9 mouse cellular contexts compared by ENCODE assay signal in genomic region chr12:108249522-108249921, GRCm38 (mm10). TPM values are rescaled to one million over a fixed set of nuclear protein-coding genes. Genes with fewer than 3 reads are reported as not detected.
DNase-seq lines count a peak whose midpoint lies in the region; ATAC-seq and TF ChIP-seq lines count a peak whose summit lies in the region.
"Had no signal": no experiment of that assay in that cellular context is flagged by ENCODE, and none has a peak within 500 bp of the region (broad histone marks: within the 10 kb centered on the region; RNA-seq: fewer than 3 reads in every experiment).

No protein-coding gene starts in this region.

- peaks cover 35% of the 10 kb centered on the region for H3K4me1 ChIP-seq in liver, adult 2 months (ENCODE audit: control insufficient read depth, insufficient read depth, low read length)
- peaks cover 60% of the 10 kb centered on the region for H3K4me1 ChIP-seq in stomach, embryonic 15.5 days

- H3K79me2 ChIP-seq in liver, adult 2 months (ENCODE audit: control insufficient read depth, insufficient read depth, low read length), result peaks cover 40% of the 10 kb centered on the region; the same call in 1 of the 2 replicates

- H3K27ac ChIP-seq in liver, adult 2 months (replicated peaks; ENCODE audit: insufficient read depth, low read depth, low read length), result peak overlapping the region; percentile 28; the same call in 1 of the 2 replicates
- H3K27ac ChIP-seq in stomach, embryonic 15.5 days, result no peak overlapping the region
- H3K27ac ChIP-seq: neural tube, embryonic 13.5 days had no signal

- no peak for TF ChIP-seq POLR2A in liver, adult 2 months (IDR thresholded peaks at IDR 0.05; ENCODE audit: extremely low read depth, insufficient read depth, low read length)

- no peaks in the 10 kb centered on the region for H3K9me3 ChIP-seq in stomach, embryonic 15.5 days
- H3K9me3 ChIP-seq: neural tube, embryonic 13.5 days had no signal

- peak; percentile 15; the same call in 1 of the 2 replicates for ATAC-seq in stomach, embryonic 15.5 days (ENCODE audit: insufficient read depth, low FRiP score, low read depth)
- no peak for ATAC-seq in erythroid progenitor cell, adult 5-6 weeks (replicated peaks; ENCODE audit: low FRiP score, poor library complexity, severe bottlenecking)
- ATAC-seq in monocyte, adult 5-6 weeks (replicated peaks; ENCODE audit: insufficient number of reproducible peaks, low FRiP score, low TSS enrichment, poor library complexity, severe bottlenecking), result no peak

- WGBS in liver, adult 2 months, result 13% methylated on average over 10 of the region's 10 CpGs
- WGBS in stomach, embryonic 15.5 days, result 51% methylated on average over 10 of the region's 10 CpGs

- intact Hi-C loops in heart, postnatal 25 days (cut with DNase I), result no loop called here

- no peak for TF ChIP-seq CTCF in liver, adult 2 months (IDR thresholded peaks at IDR 0.05; ENCODE audit: low read depth, low read length)

- H3K9ac ChIP-seq in liver, adult 2 months (ENCODE audit: low read depth, low read length), result no peak overlapping the region
- H3K9ac ChIP-seq in stomach, embryonic 15.5 days, result no peak overlapping the region
- H3K9ac ChIP-seq: neural tube, embryonic 13.5 days had no signal

- peak overlapping the region; percentile 25; the same call in 1 of the 2 replicates for H3K4me3 ChIP-seq in liver, adult 2 months (ENCODE audit: insufficient read depth, low read depth, low read length)
- no peak overlapping the region for H3K4me3 ChIP-seq in stomach, embryonic 15.5 days (replicated peaks)
- H3K4me3 ChIP-seq: neural tube, embryonic 13.5 days had no signal

- H3K27me3 ChIP-seq in liver, adult 2 months (ENCODE audit: control insufficient read depth, insufficient read depth, low read length), result no peaks in the 10 kb centered on the region
- H3K27me3 ChIP-seq in stomach, embryonic 15.5 days (replicated peaks), result no peaks in the 10 kb centered on the region
- H3K27me3 ChIP-seq: neural tube, embryonic 13.5 days had no signal

- DNase-seq in 3T3-L1 (ENCODE audit: low read depth, low spot score), result peak; percentile 74
- DNase-seq in adrenal gland, adult 18-20 months (ENCODE audit: low spot score in 2 of 2), result peak; percentile 71 to 75
- DNase-seq in heart, postnatal 25 days (ENCODE audit: low spot score), result peak; percentile 54
- DNase-seq in liver, adult 2 months (ENCODE audit: extremely low read depth, low read depth, low spot score), result peak; percentile 94
- no peak for DNase-seq in thymus, postnatal 36 days

- H3K36me3 ChIP-seq in liver, adult 2 months (ENCODE audit: control insufficient read depth, insufficient read depth, low read length), result no peaks in the 10 kb centered on the region
- H3K36me3 ChIP-seq in stomach, embryonic 15.5 days, result no peaks in the 10 kb centered on the region
- H3K36me3 ChIP-seq: neural tube, embryonic 13.5 days had no signal

- H3K4me2 ChIP-seq in stomach, embryonic 15.5 days, result no peak overlapping the region
- H3K4me2 ChIP-seq: neural tube, embryonic 13.5 days had no signal

RNA-seq across cellular contexts. Expression of gene Ccdc85c, which starts 25.7 kb away (rescaled TPM):
- 10 to 100 TPM; 21.3 to 22.9 TPM for total RNA-seq in adrenal gland, adult 18-20 months (2021)
- 10 to 100 TPM; 36.4 to 40.9 TPM for total RNA-seq in heart, postnatal 25 days (2021)
- total RNA-seq in liver, adult 2 months (2014; rRNA removed), result 4.1 and 7.1 TPM in 2 replicates
- polyA plus RNA-seq in liver, adult 2 months (2012; rRNA removed), result 15.2 and 18.6 TPM in 2 replicates
- 7.3 and 7.9 TPM in 2 replicates for polyA plus RNA-seq in stomach, embryonic 15.5 days (2015; fragmentation: Nextera tagmentation; extraction: Ambion mirVana)
- not detected in 2 replicates for total RNA-seq in erythroid progenitor cell, adult 5-6 weeks (2015; ENCODE audit: low replicate concordance)
- 0.64 and 6.3 TPM in 2 replicates for total RNA-seq in erythroid progenitor cell, adult 5-6 weeks (2017; ENCODE audit: low replicate concordance)
- total RNA-seq in monocyte, adult 5-6 weeks (2017), result 0.32 to 1.4 TPM in 2 of 3 replicates, not detected in the other

RNA-seq across cellular contexts. Expression of gene Hhipl1, which starts 56.5 kb away (rescaled TPM):
- total RNA-seq in adrenal gland, adult 18-20 months (2021), result 1 to 10 TPM in 1 of 2 experiments, under 1 TPM in 1; 0.89 to 1.4 TPM
- 1 to 10 TPM in 1 of 2 experiments, under 1 TPM in 1; 0.95 to 1.7 TPM for total RNA-seq in heart, postnatal 25 days (2021)
- total RNA-seq in liver, adult 2 months (2014; rRNA removed), result 0.20 and 0.55 TPM in 2 replicates
- 0.37 and 0.50 TPM in 2 replicates for polyA plus RNA-seq in liver, adult 2 months (2012; rRNA removed)
- polyA plus RNA-seq in stomach, embryonic 15.5 days (2015; fragmentation: Nextera tagmentation; extraction: Ambion mirVana), result 0.87 and 0.88 TPM in 2 replicates
- total RNA-seq in erythroid progenitor cell, adult 5-6 weeks (2015; ENCODE audit: low replicate concordance), result not detected in 2 replicates
- not detected in 2 replicates for total RNA-seq in erythroid progenitor cell, adult 5-6 weeks (2017; ENCODE audit: low replicate concordance)
- not detected in 3 replicates for total RNA-seq in monocyte, adult 5-6 weeks (2017)

Comparison
In these comparisons a context has a peak if more than half of its experiments do, and no peak if none do; other contexts are left out.
1. DNase-seq: peak in 3T3-L1 (single experiment), adrenal gland, adult 18-20 months (2 of 2), heart, postnatal 25 days (single experiment) and liver, adult 2 months (single experiment); none in thymus, postnatal 36 days (0 of 2).